Mouse (Mus musculus): ENCODE measurements around the gene Rbm10. TPM values are rescaled to one million over a fixed set of nuclear protein-coding genes. Genes with fewer than 3 reads are reported as not detected.

Rbm10 gene
- total RNA-seq, 2 experiments from 2014 or later = 51.1 to 53.9 TPM

Other genes starting within 250 kb of the Rbm10 start
- gene Jade3, start 191.8 kb upstream of the Rbm10 start, total RNA-seq (2021) = 1 to 10 TPM; 7.0 to 9.2 TPM
- gene Rgn, start 67.7 kb upstream of the Rbm10 start, total RNA-seq (2021) = under 1 TPM in 1 of 2 experiments, not detected in 1; 0.35 TPM
- 100 to 1,000 TPM; 150 to 162 TPM for gene Ndufb11, start 116 bp downstream of the Rbm10 start, total RNA-seq (2021)
- gene Uba1, start 40.8 kb downstream of the Rbm10 start, total RNA-seq (2021) = 100 to 1,000 TPM; 373 to 384 TPM
- 100 to 1,000 TPM; 224 to 227 TPM for gene Cdk16, start 70.5 kb downstream of the Rbm10 start, total RNA-seq (2021)
- gene Usp11, start 86.4 kb downstream of the Rbm10 start, total RNA-seq (2021) = 100 to 1,000 TPM; 111 to 113 TPM
- 100 to 1,000 TPM; 186 to 190 TPM for gene Araf, start 180.3 kb downstream of the Rbm10 start, total RNA-seq (2021)